Mouse (Mus musculus) midbrain, embryonic 16.5 days (tissue): ENCODE results near the gene C1galt1c1. TPM values are rescaled to one million over a fixed set of nuclear protein-coding genes. Genes with fewer than 3 reads are reported as not detected.

ENCODE experiments used
- ATAC-seq: fragments of 200-750 bp; cut with Nextera tagmentation; 2 replicates; pipeline ENCODE4 v1.8.0; 2017; ENCODE audit warnings: moderate TSS enrichment
- H3K27ac ChIP-seq: fragments of 300-500 bp; sonication (generic); 2 replicates; pipeline ENCODE4 v1.5.1; 2014; ENCODE audit warnings: mild to moderate bottlenecking, low read length, mixed read lengths
- H3K27me3 ChIP-seq: fragments of 300-500 bp; sonication (generic); 2 replicates; pipeline ENCODE4 v1.6.1; 2014; ENCODE audit warnings: low read depth, low read length, mixed read lengths; ENCODE audit not compliant: control insufficient read depth, insufficient read depth
- H3K36me3 ChIP-seq: fragments of 300-500 bp; sonication (generic); 2 replicates; pipeline ENCODE4 v1.6.1; 2014; ENCODE audit warnings: mild to moderate bottlenecking, low read length, moderate library complexity, mixed read lengths; ENCODE audit not compliant: control insufficient read depth, insufficient read depth
- H3K4me1 ChIP-seq: fragments of 300-500 bp; sonication (generic); 2 replicates; pipeline ENCODE4 v1.6.1; 2014; ENCODE audit warnings: mild to moderate bottlenecking, low read length, mixed read lengths; ENCODE audit not compliant: control insufficient read depth, insufficient read depth
- H3K4me2 ChIP-seq: fragments of 300-500 bp; sonication (generic); 2 replicates; pipeline ENCODE4 v1.6.1; 2014; ENCODE audit warnings: mild to moderate bottlenecking, low read length, mixed read lengths
- H3K4me3 ChIP-seq: fragments of 300-500 bp; sonication (generic); 2 replicates; pipeline ENCODE4 v1.5.1; 2014; ENCODE audit warnings: low read depth, mild to moderate bottlenecking, low read length, moderate library complexity, mixed read lengths
- H3K9ac ChIP-seq: fragments of 300-500 bp; sonication (generic); 2 replicates; pipeline ENCODE4 v1.6.1; 2014; ENCODE audit warnings: low read depth, low read length, mixed read lengths
- H3K9me3 ChIP-seq: fragments of 300-500 bp; sonication (generic); replicated peaks from 2 replicates; pipeline ENCODE4 v1.6.1; 2014; ENCODE audit warnings: mild to moderate bottlenecking, low read length, mixed read lengths; ENCODE audit not compliant: control insufficient read depth, poor library complexity, severe bottlenecking
- WGBS: fragments of 180-500 bp; shearing (Covaris S2); extraction: QIAGEN DNeasy Blood & Tissue Kit; methylation state at CpG from one replicate; pipeline ENCODE4 v1.1.7; 2014; 5-methylcytosine and 5-hydroxymethylcytosine counted together
- polyA plus RNA-seq: library from polyadenylated mRNA; unstranded; fragments of >200 nt; fragmentation: Nextera tagmentation; extraction: Ambion mirVana; gene quantifications from 2 replicates; pipeline ENCODE4 v1.2.1, GENCODE M21; 2015

The C1galt1c1 gene
- polyA plus RNA-seq, 1 experiment from 2014 or later, result 31.3 TPM

DNA sequence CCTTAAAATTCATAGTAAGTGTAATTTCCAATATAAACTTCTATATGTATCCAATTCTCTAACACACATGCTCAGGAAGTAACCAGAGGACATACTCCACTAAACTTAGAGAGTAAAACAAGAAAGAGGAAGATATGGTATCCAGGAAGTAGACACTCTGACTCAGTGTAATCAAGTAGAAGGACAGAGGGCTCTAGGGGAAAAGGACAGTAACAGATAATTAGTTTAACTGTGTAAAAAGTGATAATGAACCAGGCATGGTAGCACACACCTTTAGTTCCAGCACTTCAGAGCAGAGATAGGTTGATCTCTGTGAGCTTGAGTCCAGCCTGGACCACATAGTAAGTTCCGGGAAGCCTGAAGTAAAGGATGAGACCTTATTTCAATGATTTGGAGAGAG is 53.7 kb downstream of the C1galt1c1 start:
- ATAC-seq, result no peak
- no peak overlapping the region for H3K4me2 ChIP-seq
- no peaks in the 10 kb centered on the region for H3K4me1 ChIP-seq
- H3K9ac ChIP-seq, result no peak overlapping the region
- no peak overlapping the region for H3K27ac ChIP-seq
- H3K27me3 ChIP-seq, result no peaks in the 10 kb centered on the region
- H3K36me3 ChIP-seq, result no peaks in the 10 kb centered on the region
- WGBS, result 100% methylated on average over 1 of the region's 1 CpGs
- H3K9me3 ChIP-seq, result no peaks in the 10 kb centered on the region
- no peak overlapping the region for H3K4me3 ChIP-seq

Other genes starting within 250 kb of the C1galt1c1 start
- 51.9 and 55.4 TPM in 2 replicates for gene Lamp2, start 178.6 kb downstream of the C1galt1c1 start, polyA plus RNA-seq
- 17.2 and 17.4 TPM in 2 replicates for gene Cul4b, start 58.9 kb downstream of the C1galt1c1 start, polyA plus RNA-seq
- gene Mcts1, start 34.5 kb downstream of the C1galt1c1 start, polyA plus RNA-seq, result 173 and 181 TPM in 2 replicates
- gene 6030498E09Rik, start 137.6 kb upstream of the C1galt1c1 start, polyA plus RNA-seq, result not detected in 2 replicates